Mouse (Mus musculus) adrenal gland, postnatal 0 days (tissue): Measurements from ENCODE around the gene Ppfia4. TPM values are rescaled to one million over a fixed set of nuclear protein-coding genes. Genes with fewer than 3 reads are reported as not detected.

Experiments
- polyA plus RNA-seq: library from polyadenylated mRNA; unstranded; fragments of >200 nt; fragmentation: Nextera tagmentation; extraction: Ambion mirVana; gene quantifications from 2 replicates; pipeline ENCODE4 v1.2.1, GENCODE M21; 2015

Gene Ppfia4
- polyA plus RNA-seq = 0.91 and 2.3 TPM in 2 replicates

GRCm38 (mm10) chr1:134332770-134333271 is at the start of gene Ppfia4:
Ppfia4 (minus strand) TSS chr1:134332928.

GRCm38 (mm10) chr1:134361857-134362212 is 29.1 kb upstream of the Ppfia4 start, which contains the start of gene Tmem183a:
Tmem183a (minus strand) TSS chr1:134361979.

GRCm38 (mm10) chr1:134289598-134290099 is 43.1 kb downstream of the Ppfia4 start, which contains the start of gene Myog:
Myog (plus strand) TSS chr1:134289989.

Other genes with a start within 250 kb of the Ppfia4 start
- 0.22 and 0.25 TPM in 2 replicates for gene Chit1, start 221.7 kb downstream of the Ppfia4 start, polyA plus RNA-seq
- gene Chil1, start 150.8 kb downstream of the Ppfia4 start, polyA plus RNA-seq = 3.4 and 3.5 TPM in 2 replicates
- 0.38 and 0.39 TPM in 2 replicates for gene Mybph, start 139.5 kb downstream of the Ppfia4 start, polyA plus RNA-seq
- gene Adora1, start 97.5 kb downstream of the Ppfia4 start, polyA plus RNA-seq = 22.8 and 68.6 TPM in 2 replicates
- gene Myog, start 42.9 kb downstream of the Ppfia4 start, polyA plus RNA-seq = 0.24 and 0.84 TPM in 2 replicates
- gene Tmem183a, start 29.1 kb upstream of the Ppfia4 start, polyA plus RNA-seq = 33.5 and 36.1 TPM in 2 replicates
- not detected in 2 replicates for gene 4933406M09Rik, start 53.0 kb upstream of the Ppfia4 start, polyA plus RNA-seq
- 18.1 and 27.8 TPM in 2 replicates for gene Cyb5r1, start 72.6 kb upstream of the Ppfia4 start, polyA plus RNA-seq
- 94.9 and 131 TPM in 2 replicates for gene Adipor1, start 82.5 kb upstream of the Ppfia4 start, polyA plus RNA-seq
- 11.7 and 17.8 TPM in 2 replicates for gene Klhl12, start 122.6 kb upstream of the Ppfia4 start, polyA plus RNA-seq
- gene Rabif, start 161.7 kb upstream of the Ppfia4 start, polyA plus RNA-seq = 28.2 and 39.4 TPM in 2 replicates
- gene Mgat4e, start 216.8 kb upstream of the Ppfia4 start, polyA plus RNA-seq = not detected in 2 replicates
- gene Kdm5b, start 227.2 kb upstream of the Ppfia4 start, polyA plus RNA-seq = 27.8 and 31.7 TPM in 2 replicates